Mouse (Mus musculus) ES-E14 (cell line): ENCODE measurements around the gene Gm29735.

Source experiments
- HCFC1 ChIP-seq: IDR thresholded peaks from 2 replicates; pipeline ENCODE4 v1.6.1; 2012; ENCODE audit warnings: low read length, inconsistent platforms, borderline replicate concordance; ENCODE audit not compliant: insufficient read depth
- MAFK ChIP-seq: IDR thresholded peaks from 2 replicates; pipeline ENCODE4 v1.6.1; 2014; ENCODE audit warnings: mild to moderate bottlenecking, low read depth, low read length, inconsistent platforms; ENCODE audit not compliant: insufficient read depth
- ZC3H11A ChIP-seq: IDR thresholded peaks from 2 replicates; pipeline ENCODE4 v1.6.1; 2012; ENCODE audit warnings: low read depth, mild to moderate bottlenecking, inconsistent platforms, low read length, borderline replicate concordance
- ZNF384 ChIP-seq: IDR thresholded peaks from 2 replicates; pipeline ENCODE4 v1.6.1; 2012; ENCODE audit warnings: low read depth, low read length, inconsistent platforms

DNA sequence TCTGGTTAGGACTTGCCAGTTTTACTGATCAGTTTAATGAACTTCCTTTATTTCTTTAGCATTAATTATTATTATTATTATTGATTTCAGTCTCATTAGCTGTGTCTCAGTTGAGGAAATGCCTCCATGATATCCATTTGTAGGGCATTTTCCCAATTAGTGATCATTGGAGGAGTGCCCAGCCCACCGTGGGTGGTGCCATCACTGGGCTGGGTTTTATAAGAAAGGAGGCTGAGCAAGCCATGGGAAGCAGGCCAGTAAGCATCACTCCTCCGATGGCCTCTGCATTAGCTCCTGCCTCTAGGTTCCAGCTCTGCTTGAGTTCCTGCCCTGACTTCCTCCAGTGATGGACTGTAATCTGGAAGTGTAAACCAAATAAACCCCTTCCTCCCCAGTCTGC, 31.2 kb upstream of the Gm29735 start:
- TF ChIP-seq ZC3H11A (no peak), ZNF384 (no peak), HCFC1 (no peak), MAFK (no peak)
